Mouse (Mus musculus) hindbrain, embryonic 12.5 days (tissue): ENCODE measurements at regions not wholly inside any gene's neighbourhood (a gene's known extent, or its start where the extent isn't known, plus 50 kb on each side); places are given as distances from the start of the nearest gene placed in this dataset.
"Not testable (repeated sequence)": the region's sequence is repeated elsewhere in the genome, so short reads cannot be mapped to it uniquely, and the experiment has no call there.

Source experiments
- ATAC-seq: fragments of 200-750 bp; cut with Nextera tagmentation; 2 replicates; pipeline ENCODE4 v1.8.0; 2017; ENCODE audit warnings: moderate TSS enrichment; ENCODE audit not compliant: low FRiP score
- H3K27ac ChIP-seq: fragments of 300-500 bp; sonication (generic); 2 replicates; pipeline ENCODE4 v1.5.1; 2016; ENCODE audit warnings: mild to moderate bottlenecking
- H3K27me3 ChIP-seq: fragments of 300-500 bp; sonication (generic); 2 replicates; pipeline ENCODE4 v1.6.1; 2016; ENCODE audit warnings: mild to moderate bottlenecking
- H3K36me3 ChIP-seq: fragments of 300-500 bp; sonication (generic); 2 replicates; pipeline ENCODE4 v1.6.1; 2016; ENCODE audit warnings: mild to moderate bottlenecking
- H3K4me1 ChIP-seq: fragments of 300-500 bp; sonication (generic); 2 replicates; pipeline ENCODE4 v1.6.1; 2016
- H3K4me2 ChIP-seq: fragments of 300-500 bp; sonication (generic); replicated peaks from 2 replicates; pipeline ENCODE4 v1.6.1; 2016; ENCODE audit warnings: mild to moderate bottlenecking
- H3K4me3 ChIP-seq: fragments of 300-500 bp; sonication (generic); 2 replicates; pipeline ENCODE4 v1.5.1; 2016; ENCODE audit warnings: mild to moderate bottlenecking
- H3K9ac ChIP-seq: fragments of 300-500 bp; sonication (generic); 2 replicates; pipeline ENCODE4 v1.6.1; 2016; ENCODE audit warnings: mild to moderate bottlenecking, moderate library complexity
- H3K9me3 ChIP-seq: fragments of 300-500 bp; sonication (generic); replicated peaks from 2 replicates; pipeline ENCODE4 v1.6.1; 2016; ENCODE audit warnings: mild to moderate bottlenecking
- WGBS: fragments of 180-500 bp; shearing (Covaris S2); methylation state at CpG from one replicate; pipeline ENCODE4 v1.1.7; 2016; 5-methylcytosine and 5-hydroxymethylcytosine counted together

DNA sequence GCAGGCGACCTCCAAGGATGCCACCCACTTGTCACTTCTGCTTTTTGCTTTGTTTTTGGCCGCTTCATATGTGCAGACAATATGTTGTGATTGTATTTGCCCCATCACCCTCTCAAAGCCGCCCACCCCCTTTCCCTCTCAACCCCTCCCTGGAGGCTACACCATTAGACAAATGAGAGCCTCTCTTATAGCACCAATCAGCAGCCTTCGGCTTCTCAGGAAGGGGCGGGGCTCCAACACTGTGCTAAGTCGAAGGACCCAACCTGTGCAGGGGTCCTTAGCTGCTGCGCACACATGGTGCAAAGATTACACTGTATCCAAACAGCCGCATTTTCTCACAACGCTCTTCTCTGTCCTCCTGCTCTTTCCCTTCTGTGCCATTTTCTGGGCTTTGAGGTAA lies 305.1 kb upstream of the 3110018I06Rik start:
- Histone ChIP-seq H3K4me1 (peaks cover 22% of the 10 kb centered on the region), H3K27ac (no peak overlapping the region), H3K4me3 (no peak overlapping the region), H3K9ac (no peak overlapping the region), H3K27me3 (no peaks in the 10 kb centered on the region), H3K36me3 (no peaks in the 10 kb centered on the region), H3K9me3 (no peaks in the 10 kb centered on the region), H3K4me2 (peak overlapping the region; percentile 22)
- no peak for ATAC-seq
- WGBS, result 50% methylated on average over 9 of the region's 9 CpGs

DNA sequence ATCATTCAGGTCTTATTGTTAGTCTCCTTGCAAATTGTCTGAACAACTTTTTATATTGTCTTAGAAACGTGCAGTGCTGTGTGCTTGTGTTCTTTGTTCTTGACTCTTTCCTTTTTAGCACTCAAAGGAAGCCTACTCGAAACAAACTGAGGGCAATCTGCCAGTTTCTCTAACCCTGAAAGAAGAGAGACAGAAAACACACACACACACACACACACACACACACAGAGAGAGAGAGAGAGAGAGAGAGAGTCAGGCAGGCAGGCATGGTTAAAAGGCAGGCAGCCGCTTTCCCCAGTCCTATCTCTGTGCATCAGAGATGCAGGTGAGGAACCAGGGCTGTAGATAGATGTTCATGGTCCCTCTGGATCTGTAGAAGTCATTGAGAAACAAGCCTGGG lies 304.0 kb upstream of the 3110018I06Rik start:
- H3K36me3 ChIP-seq, result no peaks in the 10 kb centered on the region

DNA sequence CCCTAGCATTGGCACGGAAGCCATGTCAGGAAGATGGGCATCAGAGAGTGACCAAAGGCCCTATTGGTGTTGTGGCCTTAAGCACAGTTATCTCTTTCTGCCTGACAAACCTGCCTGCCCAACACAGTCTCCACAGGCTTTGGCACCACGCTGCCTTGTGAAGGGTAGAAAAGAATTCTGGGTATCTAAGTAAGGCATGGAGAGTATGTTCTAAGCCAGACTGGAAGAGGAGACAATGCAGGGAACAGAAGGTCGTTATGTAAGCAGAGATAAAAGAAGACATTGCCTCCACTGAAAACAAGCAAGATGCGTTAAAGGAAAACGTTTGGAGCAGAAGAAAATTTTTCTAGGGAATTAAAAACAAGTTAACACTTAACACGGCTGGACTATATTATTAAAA lies 302.1 kb upstream of the 3110018I06Rik start:
- H3K27ac ChIP-seq, result no peak overlapping the region
- WGBS, result 85% methylated on average over 6 of the region's 6 CpGs
- no peak overlapping the region for H3K4me3 ChIP-seq
- ATAC-seq, result no peak
- no peaks in the 10 kb centered on the region for H3K36me3 ChIP-seq
- H3K9ac ChIP-seq, result no peak overlapping the region
- peaks cover 22% of the 10 kb centered on the region for H3K4me1 ChIP-seq
- no peaks in the 10 kb centered on the region for H3K9me3 ChIP-seq
- no peaks in the 10 kb centered on the region for H3K27me3 ChIP-seq
- no peak overlapping the region for H3K4me2 ChIP-seq

More for the DNA sequence above, 304.0 kb upstream of the 3110018I06Rik start:
- 52% methylated on average over 3 of the region's 3 CpGs for WGBS
- Histone ChIP-seq H3K9me3 (no peaks in the 10 kb centered on the region), H3K4me3 (no peak overlapping the region), H3K27ac (no peak overlapping the region), H3K4me2 (no peak overlapping the region), H3K4me1 (peaks cover 22% of the 10 kb centered on the region), H3K27me3 (no peaks in the 10 kb centered on the region), H3K9ac (no peak overlapping the region)
- no peak for ATAC-seq

DNA sequence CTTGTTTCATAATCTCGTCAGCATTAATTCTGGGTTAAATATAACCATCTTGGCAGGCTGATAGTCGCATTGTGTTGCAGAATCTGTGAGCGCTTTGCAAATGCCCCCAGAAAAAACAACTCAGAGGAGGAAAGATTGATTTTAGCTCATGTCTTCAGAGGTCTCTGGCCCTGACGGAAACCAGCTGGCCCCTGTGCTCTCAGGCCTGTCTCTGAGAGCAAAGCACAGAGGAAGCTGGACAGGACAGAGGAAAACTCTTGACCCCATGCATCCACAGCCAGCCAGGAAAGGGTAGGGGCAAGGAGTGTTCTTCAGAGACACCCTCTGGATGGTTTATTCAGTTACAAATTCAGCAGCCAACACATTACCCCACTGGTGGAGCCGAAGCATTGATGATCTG lies 300.4 kb upstream of the 3110018I06Rik start:
- no peak overlapping the region for H3K9ac ChIP-seq
- no peaks in the 10 kb centered on the region for H3K36me3 ChIP-seq
- WGBS, result 80% methylated on average over 5 of the region's 5 CpGs
- no peak overlapping the region for H3K27ac ChIP-seq
- no peak overlapping the region for H3K4me3 ChIP-seq
- H3K9me3 ChIP-seq, result no peaks in the 10 kb centered on the region
- no peak for ATAC-seq
- no peak overlapping the region for H3K4me2 ChIP-seq
- no peaks in the 10 kb centered on the region for H3K27me3 ChIP-seq
- peaks cover 22% of the 10 kb centered on the region for H3K4me1 ChIP-seq

DNA sequence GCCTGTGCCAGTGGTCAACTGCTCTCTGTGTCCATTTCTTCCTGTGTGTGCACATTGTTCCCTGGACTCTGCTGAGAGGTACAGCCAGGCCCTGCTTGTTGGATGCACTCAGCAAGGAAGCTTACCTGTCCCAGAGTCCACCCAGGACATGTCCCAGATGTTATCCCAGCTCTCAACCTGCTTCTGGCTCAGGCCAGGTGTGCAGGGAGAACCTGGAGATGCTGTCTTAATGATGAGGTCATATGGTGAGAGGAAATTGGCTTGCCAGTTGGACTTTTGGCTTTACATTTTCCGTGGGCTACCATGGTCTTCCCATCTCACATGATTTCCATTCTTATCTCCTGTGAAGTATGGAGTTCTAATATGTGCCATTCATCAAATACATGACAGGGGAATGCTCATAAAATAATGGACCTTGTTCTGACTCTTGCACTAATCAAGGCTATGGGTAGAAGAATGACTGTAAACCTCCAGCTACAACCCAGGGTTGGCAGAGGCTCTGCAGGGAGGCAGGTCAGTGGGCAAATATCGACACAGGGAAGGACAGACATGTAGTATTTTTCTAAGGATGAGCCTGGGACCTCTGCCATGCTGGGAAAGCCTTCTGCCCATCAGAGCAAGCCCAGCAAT lies 289.9 kb upstream of the 3110018I06Rik start:
- Histone ChIP-seq H3K4me3 (no peak overlapping the region), H3K36me3 (no peaks in the 10 kb centered on the region), H3K27me3 (no peaks in the 10 kb centered on the region), H3K9ac (no peak overlapping the region), H3K4me1 (no peaks in the 10 kb centered on the region), H3K4me2 (no peak overlapping the region), H3K9me3 (no peaks in the 10 kb centered on the region), H3K27ac (no peak overlapping the region)
- 86% methylated on average over 2 of the region's 2 CpGs for WGBS
- ATAC-seq, result no peak

DNA sequence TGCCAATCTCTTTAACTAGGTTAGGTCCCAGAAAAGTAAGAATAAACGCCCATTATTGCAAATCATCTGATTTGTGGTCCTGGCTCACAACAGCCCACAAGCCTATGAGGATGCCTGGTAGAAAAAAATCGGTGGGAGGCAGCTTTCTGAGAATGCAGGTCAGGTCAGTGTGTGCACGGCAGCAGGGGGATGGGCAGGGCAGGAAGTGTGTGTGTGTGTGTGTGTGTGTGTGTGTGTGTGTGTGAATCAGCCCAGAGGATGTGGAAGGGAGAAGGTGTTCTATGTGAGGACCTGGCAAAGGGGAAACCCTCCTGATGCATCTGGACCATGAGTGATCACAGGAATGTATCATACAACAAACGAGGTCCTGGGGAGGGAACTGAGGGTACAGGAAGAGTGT lies 287.5 kb upstream of the 3110018I06Rik start:
- Histone ChIP-seq H3K4me1 (no peaks in the 10 kb centered on the region), H3K27ac (no peak overlapping the region), H3K4me3 (no peak overlapping the region), H3K4me2 (no peak overlapping the region), H3K36me3 (no peaks in the 10 kb centered on the region), H3K27me3 (no peaks in the 10 kb centered on the region), H3K9me3 (no peaks in the 10 kb centered on the region), H3K9ac (no peak overlapping the region)
- WGBS, result 66% methylated on average over 4 of the region's 4 CpGs
- no peak for ATAC-seq

DNA sequence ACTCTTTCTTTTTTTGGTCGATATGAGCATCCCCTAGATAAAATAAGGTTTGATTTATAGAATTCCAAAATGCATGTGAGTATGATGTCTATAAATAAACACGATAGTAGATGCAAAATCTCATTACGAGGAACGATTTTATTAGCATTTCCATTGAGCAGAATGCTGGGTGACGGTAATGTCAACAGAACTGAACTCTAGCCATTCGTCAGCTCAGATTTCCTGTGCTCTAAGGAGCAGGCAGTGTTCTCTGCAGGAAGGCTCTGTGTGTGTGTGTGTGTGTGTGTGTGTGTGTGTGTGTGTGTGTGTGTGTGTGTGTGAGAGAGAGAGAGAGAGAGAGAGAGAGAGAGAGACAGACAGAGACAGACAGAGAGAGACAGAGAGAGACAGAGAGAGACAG lies 279.6 kb upstream of the 3110018I06Rik start:
- H3K36me3 ChIP-seq, H3K4me1 ChIP-seq: not testable (repeated sequence)
- WGBS, result 63% methylated on average over 6 of the region's 6 CpGs

DNA sequence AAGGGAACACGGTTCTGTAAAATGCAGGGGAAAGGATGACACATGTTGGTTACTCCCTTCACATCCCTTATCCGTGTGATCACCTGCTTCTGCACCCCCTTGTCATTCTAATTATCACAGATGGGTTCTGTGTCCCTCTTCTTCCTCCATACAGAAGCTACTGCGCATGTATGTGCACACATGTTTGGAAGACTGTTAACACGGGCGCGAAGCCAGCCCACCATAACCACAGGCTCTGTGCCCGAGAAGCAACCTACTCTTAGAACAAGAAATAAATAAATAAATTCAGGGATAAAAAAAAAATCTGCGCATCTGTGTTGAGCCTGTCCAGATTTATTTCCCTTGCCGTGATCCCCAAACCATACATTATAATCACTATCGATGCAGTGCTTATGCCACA lies 275.6 kb upstream of the 3110018I06Rik start:
- H3K4me1 ChIP-seq, result no peaks in the 10 kb centered on the region; the same call in 1 of the 2 replicates
- no peak overlapping the region for H3K27ac ChIP-seq
- no peaks in the 10 kb centered on the region for H3K27me3 ChIP-seq
- no peak overlapping the region for H3K9ac ChIP-seq
- no peaks in the 10 kb centered on the region for H3K9me3 ChIP-seq
- ATAC-seq, result no peak
- no peak overlapping the region for H3K4me3 ChIP-seq
- WGBS, result 91% methylated on average over 10 of the region's 10 CpGs
- no peaks in the 10 kb centered on the region for H3K36me3 ChIP-seq
- no peak overlapping the region for H3K4me2 ChIP-seq

More for the DNA sequence above, 279.6 kb upstream of the 3110018I06Rik start:
- ATAC-seq, H3K27ac ChIP-seq, H3K9me3 ChIP-seq, H3K4me3 ChIP-seq, H3K9ac ChIP-seq, H3K4me2 ChIP-seq, H3K27me3 ChIP-seq: not testable (repeated sequence)

DNA sequence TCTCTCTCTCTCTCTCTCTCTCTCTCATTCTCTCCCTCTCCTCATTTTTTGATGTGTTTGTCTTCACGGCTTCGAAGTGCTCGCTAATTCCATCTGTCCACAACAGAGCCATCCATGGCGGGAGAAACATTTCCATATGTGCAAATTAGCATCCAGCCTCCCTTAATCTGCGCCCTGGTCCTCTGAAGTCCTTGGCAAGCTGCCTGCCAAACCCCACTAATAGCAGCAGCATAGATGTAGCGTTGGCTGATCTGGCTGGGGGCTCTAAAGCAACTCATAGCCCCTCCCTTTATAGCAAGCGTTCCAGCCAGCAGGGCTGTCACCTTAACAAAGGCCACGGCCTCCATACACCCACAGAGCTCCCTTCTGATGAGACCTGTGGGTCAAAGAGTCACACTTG lies 272.3 kb upstream of the 3110018I06Rik start:
- no peak for ATAC-seq
- Histone ChIP-seq H3K27ac (no peak overlapping the region), H3K4me2 (no peak overlapping the region), H3K4me1 (no peaks in the 10 kb centered on the region; the same call in 1 of the 2 replicates), H3K9ac (no peak overlapping the region), H3K9me3 (no peaks in the 10 kb centered on the region), H3K36me3 (no peaks in the 10 kb centered on the region), H3K4me3 (no peak overlapping the region), H3K27me3 (no peaks in the 10 kb centered on the region)
- WGBS, result 52% methylated on average over 8 of the region's 8 CpGs

DNA sequence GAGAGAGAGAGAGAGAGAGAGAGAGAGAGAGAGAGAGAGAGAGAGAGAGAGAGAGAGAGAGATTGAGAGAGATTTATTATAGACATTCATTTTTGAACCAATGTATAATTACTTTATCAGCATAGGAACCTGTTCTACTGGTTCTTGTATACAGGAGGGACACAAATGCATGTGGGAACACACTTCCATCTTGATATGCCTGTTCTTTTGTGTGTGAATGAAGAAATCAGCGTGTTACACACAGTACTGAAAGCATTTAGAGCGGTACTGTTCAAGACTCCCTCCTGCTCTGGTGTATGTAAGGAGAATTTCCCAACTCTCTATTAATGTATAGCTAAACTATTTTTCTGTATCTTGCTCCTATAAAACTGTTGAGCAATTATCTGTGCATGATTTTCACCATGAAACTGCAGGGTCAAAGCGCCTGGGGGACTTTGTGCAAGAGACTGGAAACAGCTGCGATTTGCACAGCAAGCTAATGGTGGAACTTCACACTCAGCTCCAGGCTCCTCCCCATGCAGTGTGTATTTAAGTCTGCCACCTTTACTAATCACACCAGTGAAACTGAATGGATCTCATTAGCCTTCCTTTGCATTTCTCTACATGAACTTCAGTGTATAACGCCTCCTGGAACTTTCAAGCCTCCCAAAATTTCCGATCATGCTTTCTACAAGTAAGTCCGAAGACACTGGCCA lies 267.0 kb upstream of the 3110018I06Rik start:
- Histone ChIP-seq H3K27ac (no peak overlapping the region), H3K4me3 (no peak overlapping the region), H3K9ac (no peak overlapping the region), H3K4me2 (no peak overlapping the region), H3K36me3 (no peaks in the 10 kb centered on the region), H3K9me3 (no peaks in the 10 kb centered on the region), H3K4me1 (no peaks in the 10 kb centered on the region), H3K27me3 (no peaks in the 10 kb centered on the region)
- WGBS, result 87% methylated on average over 7 of the region's 7 CpGs
- ATAC-seq, result no peak

DNA sequence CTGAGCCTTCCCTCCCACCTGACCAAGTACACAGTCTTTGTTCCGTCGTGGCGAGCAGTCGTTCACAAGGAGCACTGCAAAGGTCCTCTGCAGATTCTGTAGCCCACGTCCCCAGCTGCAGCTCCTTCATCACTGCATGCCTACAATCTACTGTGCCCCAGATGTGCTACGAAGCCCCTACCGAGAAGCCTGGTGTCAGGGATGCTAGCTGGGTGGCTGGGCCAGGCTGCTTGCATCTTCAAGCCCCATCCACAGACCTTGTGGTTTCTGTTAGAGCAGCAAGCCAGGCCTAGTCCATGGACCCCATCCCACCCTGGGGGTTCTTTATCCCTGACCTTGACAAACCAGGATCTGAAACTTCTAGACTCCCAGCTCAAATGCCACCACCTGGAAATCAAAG lies 266.3 kb upstream of the 3110018I06Rik start:
- WGBS, result 78% methylated on average over 7 of the region's 7 CpGs
- peaks cover 3% of the 10 kb centered on the region for H3K9me3 ChIP-seq
- no peak overlapping the region for H3K27ac ChIP-seq
- H3K4me3 ChIP-seq, result no peak overlapping the region
- H3K4me1 ChIP-seq, result no peaks in the 10 kb centered on the region
- no peak overlapping the region for H3K9ac ChIP-seq
- no peak overlapping the region for H3K4me2 ChIP-seq
- ATAC-seq, result no peak
- no peaks in the 10 kb centered on the region for H3K27me3 ChIP-seq
- H3K36me3 ChIP-seq, result no peaks in the 10 kb centered on the region

DNA sequence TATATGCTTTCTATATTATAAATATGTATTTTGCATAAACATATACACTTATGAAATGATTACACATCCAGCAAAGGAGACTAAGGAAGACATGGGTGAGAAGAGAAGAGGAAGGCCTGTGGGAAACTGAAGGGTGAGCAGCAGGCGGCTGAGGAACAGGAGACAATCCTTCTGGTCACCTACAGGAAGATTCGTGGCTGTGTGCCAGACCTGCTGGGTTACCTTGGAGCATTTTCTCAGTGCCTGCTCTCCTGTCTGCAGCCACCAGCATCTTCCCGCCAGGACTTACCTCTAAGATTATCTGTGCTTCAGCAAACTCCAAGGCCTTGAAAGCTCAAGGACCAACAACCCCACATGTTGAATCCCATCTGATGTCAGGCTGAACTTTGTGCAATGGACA lies 258.3 kb upstream of the 3110018I06Rik start:
- H3K27ac ChIP-seq, result no peak overlapping the region
- H3K9ac ChIP-seq, result no peak overlapping the region
- H3K27me3 ChIP-seq, result no peaks in the 10 kb centered on the region
- WGBS, result 87% methylated on average over 3 of the region's 3 CpGs
- H3K4me2 ChIP-seq, result no peak overlapping the region
- peaks cover 5% of the 10 kb centered on the region for H3K9me3 ChIP-seq
- no peak overlapping the region for H3K4me3 ChIP-seq
- no peak for ATAC-seq
- H3K36me3 ChIP-seq, result no peaks in the 10 kb centered on the region
- H3K4me1 ChIP-seq, result no peaks in the 10 kb centered on the region

DNA sequence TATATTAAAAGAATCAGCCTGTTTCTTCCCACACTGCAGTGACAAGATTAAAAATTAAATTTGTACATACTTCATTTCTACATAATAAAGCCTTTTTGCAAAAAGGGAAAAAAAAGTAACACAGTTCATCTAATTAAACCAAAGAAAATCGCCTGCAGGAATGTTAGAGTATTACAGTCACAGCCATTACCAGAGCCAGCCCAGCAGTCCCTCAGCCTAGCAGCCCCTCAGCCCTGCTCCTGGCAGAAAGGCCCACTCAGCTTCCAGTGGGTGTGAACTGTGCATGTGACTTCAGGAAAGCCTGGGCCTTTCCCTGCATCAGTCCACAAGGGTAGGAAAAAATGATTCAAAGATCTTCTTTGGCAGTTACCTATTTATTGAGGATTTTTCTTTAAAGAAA lies 256.8 kb upstream of the 3110018I06Rik start:
- Histone ChIP-seq H3K4me2 (no peak overlapping the region), H3K9me3 (peaks cover 5% of the 10 kb centered on the region), H3K4me1 (no peaks in the 10 kb centered on the region), H3K4me3 (no peak overlapping the region), H3K27me3 (no peaks in the 10 kb centered on the region), H3K27ac (no peak overlapping the region), H3K36me3 (no peaks in the 10 kb centered on the region), H3K9ac (no peak overlapping the region)
- ATAC-seq, result no peak
- 31% methylated on average over 1 of the region's 1 CpGs for WGBS
